Mouse (Mus musculus) CH12.LX (cell line): Measurements from ENCODE around the gene Usp1. TPM values are rescaled to one million over a fixed set of nuclear protein-coding genes. Genes with fewer than 3 reads are reported as not detected.
"Not testable (repeated sequence)": the region's sequence is repeated elsewhere in the genome, so short reads cannot be mapped to it uniquely, and the experiment has no call there.

Source experiments
- DNase-seq: peaks from one replicate; pipeline ENCODE4 v3.0.0-alpha.2; 2013; ENCODE audit errors: extremely low read depth
- H3K27ac ChIP-seq: 2 replicates; pipeline ENCODE4 v1.5.1; 2012; ENCODE audit warnings: low read depth, mild to moderate bottlenecking, control low read depth, moderate library complexity; ENCODE audit not compliant: insufficient read depth
- H3K27me3 ChIP-seq: replicated peaks from 2 replicates; pipeline ENCODE3; 2012; ENCODE audit warnings: inconsistent platforms
- H3K36me3 ChIP-seq, 2 experiments: replicated peaks in 1 of 2; 2 replicates each; pipeline versions ENCODE3 to v1.6.1; 2012; ENCODE audit warnings: inconsistent platforms in 1 of 2, low read length in 1 of 2, mild to moderate bottlenecking in 1 of 2, mixed read lengths in 1 of 2, moderate library complexity in 1 of 2; ENCODE audit not compliant: control insufficient read depth in 1 of 2, insufficient read depth in 1 of 2
- H3K4me1 ChIP-seq, 2 experiments: 2 replicates each; pipeline ENCODE4 v1.6.1; 2012; ENCODE audit warnings: inconsistent platforms in 1 of 2, moderate library complexity in 1 of 2; ENCODE audit not compliant: insufficient read depth in 2 of 2, control insufficient read depth in 1 of 2
- H3K4me2 ChIP-seq: 2 replicates; pipeline ENCODE4 v1.6.1; 2012; ENCODE audit warnings: low read depth, mild to moderate bottlenecking, control low read depth; ENCODE audit not compliant: poor library complexity, insufficient read depth, severe bottlenecking
- H3K4me3 ChIP-seq, 3 experiments: fragments of 150-350 bp in 1 of 3; sonication (generic) in 1 of 3; replicated peaks in 1 of 3; 2 replicates each; pipeline versions ENCODE3 to v1.5.1; 2011 to 2012; ENCODE audit warnings: low read depth in 2 of 3, low read length in 2 of 3, mild to moderate bottlenecking in 2 of 3, moderate library complexity in 2 of 3, control low read depth in 1 of 3, improper control_type of control experiment in 1 of 3, inconsistent platforms in 1 of 3, mixed read lengths in 1 of 3; ENCODE audit not compliant: poor library complexity in 1 of 3
- H3K79me2 ChIP-seq: replicated peaks from 2 replicates; pipeline ENCODE4 v1.6.1; 2012; ENCODE audit warnings: mild to moderate bottlenecking, moderate library complexity; ENCODE audit not compliant: control insufficient read depth, poor library complexity, insufficient read depth, severe bottlenecking; ENCODE audit errors: extremely low read depth
- H3K9ac ChIP-seq: 2 replicates; pipeline ENCODE4 v1.6.1; 2012; ENCODE audit warnings: low read depth, mild to moderate bottlenecking, control low read depth, moderate library complexity; ENCODE audit not compliant: insufficient read depth
- H3K9me3 ChIP-seq: replicated peaks from 2 replicates; pipeline ENCODE3; 2012; ENCODE audit warnings: low read length, inconsistent platforms, mixed read lengths
- E2F4 ChIP-seq: IDR thresholded peaks from 2 replicates; pipeline ENCODE4 v1.6.1; 2011; ENCODE audit warnings: low read depth, low read length, improper control_type of control experiment; ENCODE audit not compliant: insufficient replicate concordance
- ELF1 ChIP-seq: IDR thresholded peaks from 2 replicates; pipeline ENCODE4 v1.6.1; 2014; ENCODE audit warnings: low read depth, mild to moderate bottlenecking, inconsistent platforms, low read length, improper control_type of control experiment
- EP300 ChIP-seq: IDR thresholded peaks from 2 replicates; pipeline ENCODE4 v1.6.1; 2011; ENCODE audit warnings: low read length, improper control_type of control experiment
- GABPA ChIP-seq: IDR thresholded peaks from 2 replicates; pipeline ENCODE4 v1.6.1; 2012; ENCODE audit warnings: low read depth, low read length, improper control_type of control experiment, inconsistent platforms; ENCODE audit not compliant: insufficient replicate concordance
- MAZ ChIP-seq: IDR thresholded peaks from 2 replicates; pipeline ENCODE4 v1.6.1; 2012; ENCODE audit warnings: low read depth, mild to moderate bottlenecking, inconsistent platforms, low read length, improper control_type of control experiment, moderate library complexity
- MEF2A ChIP-seq: IDR thresholded peaks from 2 replicates; pipeline ENCODE4 v1.6.1; 2014; ENCODE audit warnings: low read depth, mild to moderate bottlenecking, inconsistent platforms, low read length, improper control_type of control experiment, borderline replicate concordance
- MXI1 ChIP-seq: IDR thresholded peaks from 2 replicates; pipeline ENCODE4 v1.6.1; 2011; ENCODE audit warnings: mild to moderate bottlenecking, low read depth, low read length, improper control_type of control experiment
- NELFE ChIP-seq: IDR thresholded peaks from 2 replicates; pipeline ENCODE4 v1.6.1; 2011; ENCODE audit warnings: low read depth, low read length, improper control_type of control experiment
- POLR2AphosphoS2 ChIP-seq: IDR thresholded peaks from 2 replicates; pipeline ENCODE4 v1.6.1; 2011; ENCODE audit warnings: low read depth, low read length, improper control_type of control experiment
- RAD21 ChIP-seq: IDR thresholded peaks from 2 replicates; pipeline ENCODE4 v1.6.1; 2011; ENCODE audit warnings: low read depth, mild to moderate bottlenecking, low read length, improper control_type of control experiment, moderate library complexity
- RCOR1 ChIP-seq: conservative IDR thresholded peaks from 2 replicates; pipeline ENCODE4 v1.6.1; 2012; ENCODE audit warnings: low read depth, mild to moderate bottlenecking, inconsistent platforms, low read length, improper control_type of control experiment
- ZKSCAN1 ChIP-seq: IDR thresholded peaks from 2 replicates; pipeline ENCODE4 v1.6.1; 2012; ENCODE audit warnings: low read depth, inconsistent platforms, low read length, improper control_type of control experiment, borderline replicate concordance
- dilution Hi-C: fragments of 300-500 bp; cut with MboI; formaldehyde crosslinking; loops from 2 replicates; pipeline ENCODE4 v1.14.3; 2020; ENCODE audit warnings: low sequenced_read_pairs; ENCODE audit not compliant: extremely low pct_unique_long_range_greater_than_20kb, extremely low pct_ligation_motif_present
- in situ Hi-C: fragments of 300-500 bp; cut with MboI; formaldehyde crosslinking; loops from 3 replicates; pipeline ENCODE4 v1.14.3; 2019; ENCODE audit warnings: low sequenced_read_pairs, low pct_ligation_motif_present, low pct_unique_long_range_greater_than_20kb, mixed read lengths
- polyA plus RNA-seq: library from polyadenylated mRNA; unstranded; fragments of >175 nt; gene quantifications from 2 replicates; pipeline ENCODE4 v1.2.1, GENCODE M21; 2012; ENCODE audit warnings: low read depth; ENCODE audit not compliant: insufficient read length
- total RNA-seq, 2 experiments: library from RNA; depleted of rRNA; stranded (reverse); fragments of 300-350 nt in 1 of 2; fragments of >200 nt in 1 of 2; gene quantifications; 2 replicates each; pipeline ENCODE4 v1.2.3; 2012 to 2014

Usp1 gene
- total and polyA plus RNA-seq, 3 experiments: 40.9 to 142 (median 115) TPM

- Histone ChIP-seq H3K9ac (no peak overlapping the region), H3K4me2 (no peak overlapping the region), H3K79me2 (peaks cover 2% of the 10 kb centered on the region), H3K9me3 (no peaks in the 10 kb centered on the region), H3K4me3 (no peak overlapping the region), H3K4me1 (no peaks in the 10 kb centered on the region), H3K27ac (no peak overlapping the region), H3K27me3 (no peaks in the 10 kb centered on the region), H3K36me3 (peaks cover 27 to 43% of the 10 kb centered on the region in 2 experiments)
- DNase-seq: no peak
- dilution Hi-C loops: no loop called here
- TF ChIP-seq MEF2A (no peak), RCOR1 (no peak), RAD21 (no peak), MAZ (no peak), POLR2AphosphoS2 (peak; percentile 68; the same call in 1 of the 2 replicates), ZKSCAN1 (no peak)
- in situ Hi-C loops: no loop called here
Observed at GRCm38 (mm10) chr4:98936036-98936435, 12.4 kb downstream of the Usp1 start.

- in situ Hi-C loops, H3K79me2 ChIP-seq, H3K27ac ChIP-seq, DNase-seq, H3K9ac ChIP-seq, H3K4me3 ChIP-seq, H3K4me2 ChIP-seq, H3K27me3 ChIP-seq, dilution Hi-C loops, H3K9me3 ChIP-seq, H3K4me1 ChIP-seq: not testable (repeated sequence)
- H3K36me3 ChIP-seq: peaks cover 13 to 26% of the 10 kb centered on the region in 2 experiments
Observed at GRCm38 (mm10) chr4:98938210-98938609, 14.6 kb downstream of the Usp1 start.

- TF ChIP-seq ELF1 (no peak), E2F4 (no peak), MXI1 (no peak), NELFE (no peak), EP300 (no peak), POLR2AphosphoS2 (no peak), GABPA (no peak), MEF2A (no peak)
- no peaks in the 10 kb centered on the region for H3K79me2 ChIP-seq
- in situ Hi-C loops (no loop called here), dilution Hi-C loops (no loop called here)
- H3K27ac ChIP-seq: no peak overlapping the region
- H3K9ac ChIP-seq: no peak overlapping the region
- H3K9me3 ChIP-seq: no peaks in the 10 kb centered on the region
- no peaks in the 10 kb centered on the region for H3K27me3 ChIP-seq
- H3K4me1 ChIP-seq: no peaks in the 10 kb centered on the region
- no peak for DNase-seq
- no peak overlapping the region for H3K4me3 ChIP-seq
- H3K4me2 ChIP-seq: no peak overlapping the region
- no peaks in the 10 kb centered on the region for H3K36me3 ChIP-seq
Observed at GRCm38 (mm10) chr4:98950563-98950962, 27.0 kb downstream of the Usp1 start.
